13 mouse cellular contexts compared by ENCODE assay signal in genomic region chr13:70792950-70793349, GRCm38 (mm10). TPM values are rescaled to one million over a fixed set of nuclear protein-coding genes. Genes with fewer than 3 reads are reported as not detected.
"Had no signal": no experiment of that assay in that cellular context is flagged by ENCODE, and none has a peak within 500 bp of the region (broad histone marks: within the 10 kb centered on the region; RNA-seq: fewer than 3 reads in every experiment).

No protein-coding gene starts in this region.

- H3K4me2 ChIP-seq: limb, embryonic 15.5 days; liver, embryonic 12.5 days; lung, embryonic 14.5 days; midbrain, embryonic 12.5 days had no signal

- H3K36me3 ChIP-seq: limb, embryonic 15.5 days; liver, embryonic 12.5 days; midbrain, embryonic 12.5 days had no signal

- H3K4me1 ChIP-seq: liver, embryonic 12.5 days; midbrain, embryonic 12.5 days had no signal

- H3K9ac ChIP-seq: limb, embryonic 15.5 days; liver, embryonic 12.5 days; lung, embryonic 14.5 days; midbrain, embryonic 12.5 days had no signal

- H3K27ac ChIP-seq: limb, embryonic 15.5 days; liver, embryonic 12.5 days; macrophage; midbrain, embryonic 12.5 days had no signal

- ATAC-seq: liver, embryonic 12.5 days; midbrain, embryonic 16.5 days had no signal

- H3K9me3 ChIP-seq: limb, embryonic 15.5 days; liver, embryonic 12.5 days; midbrain, embryonic 12.5 days had no signal

- DNase-seq: kidney, adult 9 months; layer of hippocampus, adult 9-11 months; layer of hippocampus, postnatal 36 days; lung, embryonic 14.5 days; lung, postnatal 14 days; thymus, postnatal 4 days had no signal

- H3K27me3 ChIP-seq: limb, embryonic 15.5 days; liver, embryonic 12.5 days; midbrain, embryonic 12.5 days had no signal

- H3K4me3 ChIP-seq: limb, embryonic 15.5 days; liver, embryonic 12.5 days; midbrain, embryonic 12.5 days had no signal

RNA-seq across cellular contexts. Expression of gene Adamts16, which starts 48.7 kb away (rescaled TPM):
- total RNA-seq: megakaryocyte-erythroid progenitor cell, adult 5-6 weeks; neutrophil, adult 5-6 weeks had no signal
- polyA plus RNA-seq: liver, embryonic 12.5 days; macrophage had no signal
